Mouse (Mus musculus): ENCODE results near the gene Tex48.

The Tex48 gene

GRCm38 (mm10) chr4:63622378-63622835, at the start of gene Tex48:
Tex48 (minus strand) TSS chr4:63622428.
- no peak for DNase-seq

GRCm38 (mm10) chr4:63668255-63668654, 46.0 kb upstream of the Tex48 start:
- no peak for DNase-seq

GRCm38 (mm10) chr4:63665738-63666137, 43.5 kb upstream of the Tex48 start:
- no peak for DNase-seq

DNA sequence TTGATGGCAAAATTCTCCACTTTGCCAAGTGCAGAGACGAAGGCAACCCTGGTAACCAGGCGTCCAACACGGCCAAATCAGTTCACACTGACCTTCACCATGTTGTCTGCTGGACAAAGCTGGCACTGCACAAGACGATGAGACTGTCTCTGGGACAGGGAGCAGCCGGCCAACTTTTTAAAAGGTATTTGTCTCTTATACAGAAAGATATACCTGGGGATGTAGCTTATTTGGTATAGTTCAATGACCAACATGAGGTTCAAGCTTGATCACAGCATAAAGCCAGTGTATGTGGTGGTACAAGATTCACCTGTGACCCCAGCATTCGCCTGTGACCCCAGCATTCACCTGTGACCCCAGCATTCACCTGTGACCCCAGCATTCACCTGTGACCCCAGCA, 41.1 kb upstream of the Tex48 start, which contains the start of gene Gm11214:
Gm11214 (minus strand) TSS at position 101 of the 400 bp plus-strand sequence.
- no peak for DNase-seq

- DNase-seq: no peak
Measured at GRCm38 (mm10) chr4:63661857-63662256, 39.6 kb upstream of the Tex48 start.

DNA sequence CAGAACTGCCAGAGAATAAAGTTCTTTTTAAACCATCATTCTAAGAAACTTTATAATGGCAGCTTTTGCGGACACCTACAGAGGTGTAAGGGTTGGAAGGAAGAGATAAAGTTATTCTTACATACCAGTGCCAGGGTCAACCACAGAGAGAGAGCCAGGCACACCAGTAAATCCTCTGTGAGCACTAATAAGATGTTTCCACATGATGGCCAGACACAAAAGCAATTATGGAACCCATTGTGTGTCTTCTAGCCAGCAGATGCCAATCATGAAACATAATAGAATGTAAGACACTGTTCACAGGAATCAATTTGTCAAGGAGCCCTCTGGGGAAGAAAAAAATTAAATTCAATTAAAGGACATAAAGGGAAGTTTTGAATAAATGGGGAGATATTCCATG, 39.2 kb upstream of the Tex48 start:
- no peak for DNase-seq

- DNase-seq: no peak
Measured at GRCm38 (mm10) chr4:63659775-63660174, 37.5 kb upstream of the Tex48 start.

GRCm38 (mm10) chr4:63659086-63659485, 36.9 kb upstream of the Tex48 start:
- DNase-seq: no peak

DNA sequence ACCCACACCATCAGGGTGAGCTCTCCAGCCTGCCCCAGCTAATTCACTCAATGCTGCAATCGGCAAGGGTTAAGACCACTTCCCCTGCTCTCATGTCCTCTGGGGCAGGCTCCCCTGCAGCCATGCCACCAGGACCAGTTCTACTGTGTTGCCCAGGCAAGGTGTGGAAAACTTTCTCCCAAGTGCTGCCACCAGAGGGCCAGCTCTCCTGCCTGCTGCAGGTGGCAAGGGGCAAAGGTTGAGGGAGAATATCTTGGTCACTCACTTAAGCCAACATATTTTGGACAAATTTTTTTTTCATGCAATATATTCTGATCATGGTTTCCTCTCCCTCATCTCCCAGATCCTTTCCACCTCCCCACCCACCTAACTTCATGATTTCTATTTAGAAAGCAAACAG, 32.2 kb upstream of the Tex48 start:
- peak; percentile 26 for DNase-seq

GRCm38 (mm10) chr4:63643956-63644726, 21.9 kb upstream of the Tex48 start:
- no peak for DNase-seq

DNA sequence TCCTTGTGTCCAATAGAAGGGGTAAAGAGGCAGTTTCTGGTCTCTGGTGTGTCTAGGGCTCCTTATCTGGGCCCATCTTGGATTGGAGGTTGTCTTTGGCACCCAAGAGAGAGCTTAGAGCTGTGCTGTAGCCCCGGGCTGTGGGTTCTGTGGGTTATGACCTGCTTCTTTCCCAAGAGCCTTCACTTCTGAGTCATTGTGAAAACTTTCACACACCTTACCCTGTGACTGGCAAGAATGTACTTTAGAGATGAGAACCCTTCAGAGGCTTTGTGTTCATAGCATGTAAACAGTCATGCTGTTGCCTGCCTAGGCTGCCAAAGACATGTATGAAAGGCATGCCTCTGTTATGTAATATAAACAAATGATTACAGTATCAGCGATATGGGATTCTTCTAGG, 17.6 kb upstream of the Tex48 start:
- DNase-seq: no peak

- DNase-seq: no peak
Measured at GRCm38 (mm10) chr4:63638603-63639002, 16.4 kb upstream of the Tex48 start.

DNA sequence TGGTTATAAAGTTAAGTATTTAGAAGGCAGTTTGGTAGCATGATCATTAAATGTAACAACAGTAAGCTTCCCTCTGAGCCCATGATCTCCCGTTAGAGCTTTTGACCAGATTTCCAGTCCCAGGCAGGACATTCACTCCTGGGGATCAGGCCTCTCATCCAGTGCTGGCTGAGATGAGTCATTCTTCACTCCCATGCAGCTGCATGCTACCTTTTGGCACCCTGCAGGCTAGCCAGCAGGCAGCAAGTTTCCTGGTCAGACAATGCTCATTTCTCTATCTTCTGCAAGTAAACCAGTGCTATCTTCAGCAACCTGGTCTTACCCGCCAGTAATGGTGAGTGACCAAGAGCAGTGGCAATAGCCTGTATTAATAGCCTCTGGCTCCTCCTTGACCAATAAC, 11.0 kb upstream of the Tex48 start:
- DNase-seq: no peak

DNA sequence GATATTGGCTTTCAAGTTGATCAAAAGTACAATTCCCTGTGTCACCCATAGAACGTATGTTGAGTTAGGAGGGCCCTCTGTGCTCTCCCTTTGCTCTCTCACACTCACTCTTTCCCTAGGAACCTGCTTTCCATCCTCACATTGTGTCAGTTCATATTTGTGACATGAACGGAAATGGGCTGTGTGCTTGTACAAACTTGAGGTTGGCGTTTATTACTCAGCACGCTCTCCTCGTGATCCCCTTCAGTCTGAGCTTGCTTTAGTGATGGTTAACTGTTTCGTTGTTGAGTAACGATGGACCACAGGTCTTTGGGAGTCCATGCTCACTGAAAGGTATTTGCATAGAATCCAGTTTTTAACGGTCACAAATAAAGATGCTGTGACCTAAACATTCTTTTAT, 4.9 kb upstream of the Tex48 start:
- no peak for DNase-seq

DNA sequence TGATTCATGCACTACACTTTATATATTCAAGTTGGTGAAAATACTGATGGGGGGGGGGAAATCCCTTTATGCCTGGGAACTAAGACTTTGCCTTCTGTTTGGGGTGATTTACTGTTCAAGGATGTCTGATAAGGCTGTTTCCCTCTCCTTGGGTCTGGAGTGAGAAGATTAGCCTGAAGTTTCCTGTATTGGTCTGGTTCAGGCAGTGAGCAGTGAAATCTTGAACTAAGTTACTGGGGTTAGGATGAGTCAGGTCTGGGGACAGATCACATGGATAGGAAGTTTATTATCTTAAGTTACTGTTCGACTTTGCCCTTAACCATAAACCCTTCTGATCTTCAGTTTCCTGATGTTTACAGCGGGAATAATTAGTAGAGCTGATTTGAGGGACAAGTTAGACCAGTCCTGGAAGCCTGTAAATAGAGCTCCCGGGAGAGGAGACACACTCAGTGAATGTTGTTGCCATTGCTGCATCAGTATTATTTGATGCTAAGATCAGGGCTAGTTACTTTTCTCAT, 3.4 kb upstream of the Tex48 start:
- no peak for DNase-seq

GRCm38 (mm10) chr4:63621861-63622260, 367 bp downstream of the Tex48 start:
- DNase-seq: no peak

GRCm38 (mm10) chr4:63608391-63608790, 13.8 kb downstream of the Tex48 start:
- no peak for DNase-seq

GRCm38 (mm10) chr4:63605968-63606367, 16.3 kb downstream of the Tex48 start:
- no peak for DNase-seq

DNA sequence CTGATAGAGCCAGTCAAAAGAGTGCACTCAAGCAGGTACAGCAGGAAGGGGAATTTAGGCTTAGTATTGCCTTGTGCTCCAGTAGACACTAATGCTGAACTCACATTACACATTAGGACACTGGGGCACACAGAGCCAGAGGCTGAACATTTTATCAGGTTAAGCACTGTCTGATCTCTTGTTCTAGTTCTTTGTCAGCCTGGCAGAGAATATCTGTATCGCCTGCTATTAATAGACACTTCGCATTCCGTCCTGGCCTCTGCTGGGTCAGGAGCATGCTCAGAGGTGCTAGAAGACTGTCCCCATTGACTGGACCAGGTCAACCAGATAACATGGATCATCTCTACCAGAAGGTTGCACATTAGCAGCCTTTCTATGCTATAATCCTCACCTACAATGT, 16.7 kb downstream of the Tex48 start:
- DNase-seq: no peak

- DNase-seq: no peak
Measured at GRCm38 (mm10) chr4:63604945-63605344, 17.3 kb downstream of the Tex48 start, which contains the start of gene Gm11213. Gm11213 (minus strand) TSS chr4:63605261.

DNA sequence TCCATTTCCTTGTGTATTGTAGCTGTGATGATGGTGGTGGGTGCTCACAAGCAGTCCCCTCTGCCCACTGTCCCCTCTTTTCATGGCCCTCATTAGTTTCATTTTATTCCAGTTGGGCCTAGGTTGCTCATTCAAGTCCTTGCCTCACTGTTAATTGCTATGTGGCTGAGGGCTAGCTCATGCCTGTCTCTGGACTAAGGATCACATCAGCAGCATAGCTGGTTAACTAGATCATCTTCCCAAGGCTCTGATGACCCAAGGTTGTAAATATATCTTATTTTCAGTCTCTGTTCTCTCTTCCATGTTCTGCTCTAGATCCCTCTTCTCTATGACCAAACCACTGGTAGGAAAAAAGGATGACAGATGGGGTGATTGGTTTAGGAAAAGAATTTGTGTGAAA, 21.0 kb downstream of the Tex48 start:
- no peak for DNase-seq

DNA sequence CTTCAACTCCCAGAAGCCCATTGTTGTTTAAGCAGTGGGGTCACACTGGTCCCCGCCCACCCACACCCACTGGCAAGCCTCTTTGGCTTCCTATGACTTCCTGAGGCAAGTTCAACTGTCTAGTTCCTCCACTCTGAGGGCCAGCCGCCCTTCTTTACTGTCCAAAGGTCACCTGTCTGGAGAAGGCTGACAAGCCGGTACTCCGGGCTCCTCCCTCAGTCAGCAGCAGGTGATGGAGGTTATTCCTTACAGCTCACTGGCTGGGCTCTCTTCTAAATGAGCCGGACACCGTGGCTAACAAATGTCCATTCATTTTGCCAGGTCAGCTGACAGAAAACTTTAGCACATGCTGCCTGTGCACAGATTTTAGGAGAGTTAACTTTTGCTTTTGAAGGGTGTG, 21.4 kb downstream of the Tex48 start:
- DNase-seq: peak; percentile 43

DNA sequence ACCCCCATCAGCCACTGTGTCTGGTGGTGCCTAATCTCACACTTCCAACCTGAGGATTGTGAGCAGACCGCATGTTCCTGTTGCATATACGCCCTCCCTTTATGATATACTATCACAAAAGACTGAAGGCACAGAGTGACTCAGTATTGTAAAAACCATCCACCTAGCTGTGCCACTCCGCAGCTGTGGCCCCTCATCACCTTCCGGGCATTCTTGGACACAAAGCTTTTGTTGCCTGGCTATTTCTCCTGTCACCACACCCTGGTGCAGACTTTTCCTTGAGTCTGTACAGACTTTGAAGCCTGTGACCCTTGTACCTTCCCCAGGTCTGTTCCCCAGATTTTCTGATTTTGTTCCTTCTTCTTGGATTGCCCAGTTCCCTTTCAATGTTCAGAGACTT, 26.2 kb downstream of the Tex48 start:
- DNase-seq: no peak

DNA sequence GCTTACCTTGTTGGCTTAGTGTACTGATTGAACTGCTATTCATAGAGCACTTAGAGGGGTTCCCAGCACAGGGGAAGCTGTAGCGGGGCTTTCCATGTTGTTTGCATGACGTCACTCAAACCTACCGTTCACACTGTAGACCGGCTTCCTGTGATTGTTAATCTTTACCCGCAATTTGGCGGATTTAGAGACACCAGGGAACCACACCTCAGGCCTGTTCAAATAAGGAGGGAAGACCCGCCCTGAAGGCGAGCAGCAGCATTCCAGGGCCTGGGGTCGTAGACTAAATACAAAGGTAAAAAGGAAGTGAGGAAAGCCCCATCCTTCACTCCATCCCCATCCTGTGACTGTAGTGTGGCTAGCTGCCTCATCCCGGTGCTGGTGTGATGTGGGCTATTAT, 27.0 kb downstream of the Tex48 start:
- no peak for DNase-seq

All from kidney, postnatal 14 days (tissue).